Mouse (Mus musculus): ENCODE data around the gene Gm19684.
"Not testable (repeated sequence)": the region's sequence is repeated elsewhere in the genome, so short reads cannot be mapped to it uniquely, and the experiment has no call there.

DNA sequence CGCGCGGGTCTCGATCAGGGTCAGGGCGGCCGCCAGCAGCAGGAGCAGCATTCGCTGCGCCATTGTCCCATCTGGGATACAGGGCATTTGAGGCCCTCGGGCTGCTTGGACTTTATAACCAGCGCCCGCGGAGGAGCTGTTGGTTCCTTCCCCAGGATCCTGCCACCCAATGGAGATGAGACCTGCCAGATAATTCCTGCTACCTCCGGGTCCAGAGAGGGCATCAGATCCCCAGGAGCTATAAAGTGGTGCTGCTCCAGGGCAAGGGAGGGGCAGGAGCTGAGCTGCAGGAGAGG lies 24.3 kb downstream of the Gm19684 start:
- not testable (repeated sequence) for TF ChIP-seq CTCF, EP300 (IDR thresholded peaks at IDR 0.05; ENCODE audit: low read depth)
